Mouse (Mus musculus) thymus, postnatal 0 days (tissue): ENCODE data around the gene Zfp804b. TPM values are rescaled to one million over a fixed set of nuclear protein-coding genes. Genes with fewer than 3 reads are reported as not detected.
A peak's percentile ranks its signal among the peaks of the same experiment; 100 is the strongest.
"Not testable (repeated sequence)": the region's sequence is repeated elsewhere in the genome, so short reads cannot be mapped to it uniquely, and the experiment has no call there.

ENCODE experiments used
- DNase-seq: peaks from one replicate; pipeline ENCODE4 v3.0.0-alpha.2; 2015; ENCODE audit warnings: low spot score
- polyA plus RNA-seq: library from polyadenylated mRNA; unstranded; fragments of >200 nt; fragmentation: Nextera tagmentation; extraction: Ambion mirVana; gene quantifications from 2 replicates; pipeline ENCODE4 v1.2.1, GENCODE M21; 2015

The Zfp804b gene
- polyA plus RNA-seq: 0.03 and 0.04 TPM in 2 replicates

DNA sequence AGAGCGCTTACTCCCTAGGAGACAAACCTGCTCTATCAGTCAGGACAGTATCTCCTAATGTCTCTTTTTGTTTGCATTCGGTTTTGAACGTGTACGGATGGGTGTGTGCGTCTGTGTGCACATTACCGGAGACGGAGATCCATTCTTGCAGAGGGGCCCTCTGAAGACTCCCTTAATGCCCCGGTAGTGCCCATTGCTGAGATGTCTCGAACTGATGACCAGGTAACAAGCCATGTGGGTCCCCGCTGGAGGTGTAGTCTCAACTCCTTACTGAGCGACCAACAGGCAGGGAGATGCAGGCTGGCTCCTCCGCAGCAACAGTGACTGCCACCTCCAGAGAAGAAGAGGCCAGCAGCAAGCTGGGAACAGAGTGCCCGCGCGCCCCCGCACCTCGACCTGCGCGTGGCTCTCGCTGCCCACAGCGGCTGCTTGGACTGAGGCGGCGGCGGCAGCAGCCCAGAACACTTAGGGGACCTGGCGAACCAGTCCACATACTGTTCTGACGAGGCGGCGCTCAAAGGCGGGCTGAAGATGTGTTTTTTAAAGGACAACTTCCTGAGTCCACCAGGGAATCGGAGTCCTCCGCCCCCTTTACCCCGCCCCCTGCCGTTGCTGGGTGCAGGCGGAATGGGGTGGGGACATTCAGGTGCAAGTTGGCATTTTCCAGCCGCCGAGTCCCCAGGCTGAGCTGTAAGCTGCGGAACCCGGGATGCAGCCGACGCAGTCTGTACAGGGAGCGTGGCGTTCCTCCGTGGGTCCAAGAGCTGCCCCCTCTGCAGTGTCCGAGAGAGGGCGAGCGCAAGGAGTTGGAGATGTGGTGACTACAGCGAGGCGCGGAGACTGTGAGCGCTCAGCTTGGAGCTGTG, at the start of gene Zfp804b:
Gene Zfp804b (minus strand): TSS at position 612 of the 866 bp plus-strand sequence.
- no peak for DNase-seq

DNA sequence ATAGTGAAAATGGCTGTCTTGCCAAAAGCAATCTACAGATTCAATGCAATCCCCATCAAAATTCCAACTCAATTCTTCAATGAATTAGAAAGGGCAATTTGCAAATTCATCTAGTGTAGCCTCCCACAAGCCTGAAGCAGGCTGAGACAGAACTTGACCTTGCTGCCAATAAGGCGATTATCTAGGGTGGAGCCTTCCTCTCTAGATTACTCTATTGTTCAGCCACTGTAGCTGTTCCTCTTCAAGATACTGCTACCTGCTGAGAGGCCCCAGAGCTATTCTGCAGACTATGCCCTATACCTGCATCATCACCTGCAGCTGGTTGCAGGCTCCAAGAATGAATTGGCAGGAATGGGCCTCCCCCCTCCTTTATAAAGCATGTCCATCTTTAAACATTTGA, 20.1 kb upstream of the Zfp804b start:
- DNase-seq: not testable (repeated sequence)

- no peak for DNase-seq
Measured at GRCm38 (mm10) chr5:7345011-7345389, 444 bp upstream of the Zfp804b start.

DNA sequence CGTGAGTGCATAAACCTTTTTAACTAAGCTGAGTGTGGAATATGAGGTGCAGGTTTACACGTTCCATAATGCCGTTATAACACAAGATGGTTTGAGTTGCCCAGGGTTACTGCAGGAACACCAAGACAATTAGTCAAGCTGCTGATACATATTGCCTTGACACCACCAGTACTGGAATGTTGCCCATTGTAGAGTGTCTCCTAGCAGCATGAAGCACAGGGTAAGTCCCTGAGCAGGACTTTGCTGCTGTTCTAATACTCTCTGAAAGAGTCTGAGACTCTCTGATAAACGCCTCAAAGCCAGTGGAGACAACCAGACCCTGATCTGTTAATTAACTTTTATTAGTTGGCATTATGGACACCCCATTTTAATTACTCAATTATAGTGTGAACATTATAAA, 19.0 kb downstream of the Zfp804b start:
- DNase-seq: no peak

DNA sequence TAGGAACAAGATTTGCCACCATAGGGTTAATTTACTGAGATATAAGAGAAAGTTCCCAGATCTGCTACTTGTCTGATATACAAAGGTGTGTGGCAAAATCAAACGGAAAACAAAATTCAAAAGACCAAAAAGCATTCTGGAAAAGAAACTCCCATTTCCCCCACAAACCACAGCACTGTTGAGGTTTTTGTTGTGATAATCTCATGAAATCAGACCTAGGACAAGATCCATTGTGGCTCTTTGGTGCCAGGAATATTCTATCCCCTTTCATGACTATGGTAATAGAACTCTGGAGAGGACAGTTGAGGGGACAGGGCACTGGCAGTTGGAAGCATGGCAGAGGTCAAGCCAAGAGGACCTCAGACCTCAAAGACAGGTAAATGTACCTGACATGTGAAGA, 40.7 kb downstream of the Zfp804b start, which contains the start of gene Tex47:
Gene Tex47 (plus strand): TSS at position 301 of the 400 bp plus-strand sequence.
- no peak for DNase-seq

DNA sequence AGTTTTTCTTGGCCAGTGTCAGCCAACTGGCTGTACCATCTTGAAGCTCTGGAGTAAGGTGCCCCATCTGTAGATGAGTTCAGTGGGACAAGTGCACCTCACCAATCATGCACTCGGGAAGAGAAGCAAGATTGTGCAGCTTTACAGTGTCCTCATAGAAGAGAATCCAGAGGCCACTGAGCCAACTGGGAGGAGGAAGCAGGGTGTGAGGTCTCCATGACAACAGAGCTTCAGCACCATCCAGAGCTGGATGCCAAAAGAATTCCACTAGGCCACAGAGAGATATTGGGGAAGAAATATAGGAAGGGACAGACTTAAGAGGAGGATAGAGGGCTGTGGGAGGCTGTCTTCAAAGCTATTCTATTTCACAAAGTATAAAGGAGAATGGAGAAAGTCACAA, 41.6 kb downstream of the Zfp804b start:
- no peak for DNase-seq

GRCm38 (mm10) chr5:7284336-7284735, 60.2 kb downstream of the Zfp804b start:
- DNase-seq: no peak

- DNase-seq: peak; percentile 48
Measured at GRCm38 (mm10) chr5:7276659-7277455, 67.7 kb downstream of the Zfp804b start.

GRCm38 (mm10) chr5:7177589-7177988, 167.0 kb downstream of the Zfp804b start:
- no peak for DNase-seq

GRCm38 (mm10) chr5:7139658-7140057, 204.9 kb downstream of the Zfp804b start:
- no peak for DNase-seq

GRCm38 (mm10) chr5:7102387-7102786, 242.2 kb downstream of the Zfp804b start:
- no peak for DNase-seq

DNA sequence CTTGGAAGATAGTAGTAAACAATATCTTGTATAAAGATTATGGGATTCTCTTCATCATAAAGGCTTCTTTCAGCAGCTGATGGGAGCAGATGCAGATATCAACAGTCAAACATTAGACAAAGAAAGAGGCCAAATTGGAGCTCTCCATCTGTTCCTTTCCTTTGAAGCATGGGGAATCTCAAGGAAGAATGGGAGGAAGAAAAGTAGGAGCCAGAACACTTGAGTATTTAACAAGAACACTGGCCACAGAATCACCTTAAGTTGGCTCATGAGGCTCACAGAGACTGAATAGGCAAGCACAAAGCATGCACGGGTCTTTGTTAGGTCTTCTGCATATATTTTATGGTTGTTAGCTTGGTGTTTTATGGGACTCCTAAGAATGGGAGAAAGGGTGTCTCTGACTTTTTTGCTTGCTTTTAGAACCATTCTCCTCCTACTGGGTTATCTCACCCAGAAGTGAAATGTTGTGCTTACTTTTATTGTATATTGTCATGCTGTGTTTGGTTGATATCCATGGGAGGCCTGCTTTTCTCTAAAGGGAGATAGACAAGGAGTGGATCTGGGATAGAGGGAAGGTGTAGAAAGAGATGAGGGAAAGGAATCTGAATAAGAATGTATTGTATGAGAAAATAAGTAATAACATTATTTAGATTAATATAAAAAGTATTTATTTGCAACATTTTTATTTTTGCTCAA, 270.5 kb downstream of the Zfp804b start:
- DNase-seq: no peak

GRCm38 (mm10) chr5:7007468-7007867, 337.1 kb downstream of the Zfp804b start:
- no peak for DNase-seq

DNA sequence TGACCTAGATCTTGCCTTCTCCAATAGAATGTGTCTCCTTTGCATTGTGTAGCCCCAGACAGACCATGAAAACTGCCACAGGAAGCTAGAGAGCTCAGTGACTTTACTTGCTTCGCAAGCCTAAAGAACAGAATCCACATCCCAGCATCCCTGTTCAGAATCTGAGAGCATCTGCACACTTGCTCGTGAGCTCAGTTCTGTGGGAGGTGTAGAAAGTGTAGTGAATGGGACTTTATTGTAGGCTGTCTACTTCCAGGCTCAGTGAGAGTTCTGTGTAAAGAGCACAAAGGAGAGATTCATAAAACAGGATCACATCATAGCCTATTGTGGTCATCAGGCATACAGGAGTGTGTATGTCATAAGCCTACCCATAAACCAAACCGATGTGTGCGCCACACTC, 360.6 kb downstream of the Zfp804b start:
- no peak for DNase-seq

DNA sequence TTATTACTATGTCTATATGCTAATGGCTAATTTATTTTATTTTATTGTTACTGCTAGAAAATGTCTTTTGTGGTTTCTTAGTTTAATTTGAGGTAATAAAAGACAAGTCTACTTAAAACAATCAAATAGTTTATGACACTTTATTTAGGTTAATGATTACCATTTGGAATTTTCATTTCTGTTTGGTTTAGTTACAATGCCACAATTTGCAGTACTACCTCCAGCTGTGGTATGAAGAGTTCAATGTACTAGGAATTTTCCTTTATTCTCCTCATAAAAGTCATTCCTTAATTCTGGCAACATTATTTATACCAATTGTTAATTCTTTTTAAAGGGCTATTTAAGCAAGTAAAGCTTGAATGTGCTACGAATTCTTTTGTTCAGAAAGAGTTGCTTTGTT, 409.7 kb downstream of the Zfp804b start:
- no peak for DNase-seq

- no peak for DNase-seq
Measured at GRCm38 (mm10) chr5:6911290-6911689, 433.3 kb downstream of the Zfp804b start.

- no peak for DNase-seq
Measured at GRCm38 (mm10) chr5:6881396-6881795, 463.2 kb downstream of the Zfp804b start.

- no peak for DNase-seq
Measured at GRCm38 (mm10) chr5:6871566-6871965, 473.0 kb downstream of the Zfp804b start.

GRCm38 (mm10) chr5:6870970-6871369, 473.6 kb downstream of the Zfp804b start:
- no peak for DNase-seq

DNA sequence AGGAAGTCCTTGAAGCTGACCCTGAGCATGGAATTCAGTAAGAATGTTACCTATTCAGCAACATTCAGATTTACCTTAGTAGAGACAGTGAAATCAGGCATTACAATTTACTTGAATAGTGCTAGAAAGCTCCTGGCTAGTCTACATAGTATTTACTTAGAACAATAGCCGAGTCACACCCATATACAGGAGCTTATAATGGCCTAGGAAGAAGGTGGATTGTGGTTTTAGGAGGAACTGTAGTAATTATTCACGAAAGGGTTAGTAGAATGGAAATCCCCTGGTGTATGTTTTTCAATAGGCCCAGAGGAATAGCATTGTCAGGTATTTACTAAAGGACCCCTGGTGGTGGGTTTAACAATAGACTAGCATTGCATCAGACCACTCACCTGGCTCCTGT, 549.2 kb downstream of the Zfp804b start:
- DNase-seq: no peak

- no peak for DNase-seq
Measured at GRCm38 (mm10) chr5:6769357-6769892, 575.1 kb downstream of the Zfp804b start.
